Mouse (Mus musculus) heart, adult 2 months (tissue): ENCODE measurements around the gene Mak. TPM values are rescaled to one million over a fixed set of nuclear protein-coding genes. Genes with fewer than 3 reads are reported as not detected.

Experiments
- DNase-seq, 2 experiments: peaks; one replicate each; pipeline ENCODE4 v3.0.0; 2021
- H3K27ac ChIP-seq: fragments of 200-600 bp; 2 replicates; pipeline ENCODE4 v1.8.1; 2022
- H3K27me3 ChIP-seq: fragments of 200-500 bp; 2 replicates; pipeline ENCODE4 v1.6.1; 2012; ENCODE audit warnings: mild to moderate bottlenecking, low read length, inconsistent platforms, mixed read lengths; ENCODE audit not compliant: control insufficient read depth, insufficient read depth
- H3K36me3 ChIP-seq: fragments of 200-500 bp; 2 replicates; pipeline ENCODE4 v1.6.1; 2012; ENCODE audit warnings: low read length, inconsistent platforms; ENCODE audit not compliant: control insufficient read depth, insufficient read depth
- H3K4me1 ChIP-seq: fragments of 200-500 bp; 2 replicates; pipeline ENCODE4 v1.6.1; 2011; ENCODE audit warnings: low read length; ENCODE audit not compliant: control insufficient read depth, insufficient read depth
- H3K4me3 ChIP-seq: fragments of 200-600 bp; 2 replicates; pipeline ENCODE4 v1.8.1; 2022
- H3K79me2 ChIP-seq: fragments of 200-500 bp; replicated peaks from 2 replicates; pipeline ENCODE4 v1.6.1; 2012; ENCODE audit warnings: mild to moderate bottlenecking, inconsistent platforms, low read length, moderate library complexity, mixed read lengths; ENCODE audit not compliant: control insufficient read depth, insufficient read depth
- H3K9ac ChIP-seq: fragments of 200-500 bp; 2 replicates; pipeline ENCODE4 v1.6.1; 2012; ENCODE audit warnings: low read depth, mild to moderate bottlenecking, control low read depth, inconsistent platforms, low read length, mixed read lengths
- CTCF ChIP-seq: fragments of 200-600 bp; IDR thresholded peaks from 2 replicates; pipeline ENCODE4 v1.8.1; 2022; ENCODE audit warnings: antibody characterized with exemption, mild to moderate bottlenecking, moderate library complexity
- EP300 ChIP-seq: fragments of 200-500 bp; IDR thresholded peaks from 2 replicates; pipeline ENCODE4 v1.6.1; 2011; ENCODE audit warnings: low read depth, low read length, control low read depth; ENCODE audit not compliant: insufficient read depth
- POLR2A ChIP-seq: fragments of 200-500 bp; IDR thresholded peaks from 2 replicates; pipeline ENCODE4 v1.6.1; 2011; ENCODE audit warnings: mild to moderate bottlenecking, low read depth, low read length, control low read depth; ENCODE audit not compliant: insufficient read depth
- WGBS: fragments of 180-500 bp; shearing (Covaris S2); methylation state at CpG from one replicate; pipeline ENCODE4 v1.1.7; 2018; 5-methylcytosine and 5-hydroxymethylcytosine counted together
- intact Hi-C: fragments of 180-260 bp; cut with DNase I; formaldehyde crosslinking; loops from one replicate; pipeline ENCODE4 v1.15.1; 2025
- polyA plus RNA-seq: library from polyadenylated mRNA; depleted of rRNA; stranded (reverse); fragments of >200 nt; gene quantifications from 2 replicates; pipeline ENCODE4 v1.2.3, GENCODE M21; 2012
- total RNA-seq, 2 experiments: library from RNA; stranded (reverse); gene quantifications; 2 replicates each; pipeline ENCODE4 v1.2.3; 2021

Mak gene
- total and polyA plus RNA-seq, 3 experiments = 0.25 TPM; not detected in 2

GRCm38 (mm10) chr13:41015829-41016634 lies 63.5 kb downstream of the Mak start, which contains the start of gene Tmem14c:
TSS of gene Tmem14c (plus strand) at chr13:41016292.
- Histone ChIP-seq H3K4me1 (peaks cover 5% of the 10 kb centered on the region), H3K79me2 (no peaks in the 10 kb centered on the region), H3K36me3 (peaks cover 4% of the 10 kb centered on the region; the same call in 1 of the 2 replicates), H3K27me3 (no peaks in the 10 kb centered on the region), H3K4me3 (peak within 1 kb of the TSS; percentile 64), H3K9ac (peak within 1 kb of the TSS; percentile 87), H3K27ac (peak within 1 kb of the TSS; percentile 96)
- DNase-seq = peak; percentile 95 to 96
- intact Hi-C loops = loop anchor here (1.0 kb wide), 2 partner anchors 15 to 233 kb away; partner anchors contain the start of genes Pak1ip1 and Smim13
- WGBS = under 1% methylated on average over 43 of the region's 43 CpGs
- peak; percentile 97 for TF ChIP-seq POLR2A
- TF ChIP-seq CTCF = no peak

- Histone ChIP-seq H3K36me3 (peaks cover 6% of the 10 kb centered on the region), H3K79me2 (no peaks in the 10 kb centered on the region), H3K4me1 (no peaks in the 10 kb centered on the region), H3K4me3 (no peak overlapping the region), H3K27me3 (no peaks in the 10 kb centered on the region), H3K27ac (no peak overlapping the region), H3K9ac (no peak overlapping the region)
- intact Hi-C loops = no loop called here
- 73% methylated on average over 8 of the region's 8 CpGs for WGBS
- no peak for DNase-seq
- TF ChIP-seq POLR2A = no peak
These were observed 70.6 kb downstream of the Mak start for GRCm38 (mm10) chr13:41008946-41009345.

- Histone ChIP-seq H3K27ac (no peak overlapping the region), H3K9ac (no peak overlapping the region), H3K4me1 (no peaks in the 10 kb centered on the region; the same call in 1 of the 2 replicates), H3K27me3 (no peaks in the 10 kb centered on the region), H3K36me3 (peaks cover 6% of the 10 kb centered on the region), H3K4me3 (no peak overlapping the region), H3K79me2 (no peaks in the 10 kb centered on the region)
- DNase-seq = no peak
- intact Hi-C loops = no loop called here
- TF ChIP-seq POLR2A (no peak), CTCF (no peak), EP300 (no peak)
- 93% methylated on average over 10 of the region's 10 CpGs for WGBS
These were observed 71.2 kb downstream of the Mak start for GRCm38 (mm10) chr13:41008271-41008670.

GRCm38 (mm10) chr13:41006244-41006643 lies 73.3 kb downstream of the Mak start:
- Histone ChIP-seq H3K4me1 (peaks cover 3% of the 10 kb centered on the region), H3K36me3 (peaks cover 2% of the 10 kb centered on the region; the same call in 1 of the 2 replicates), H3K79me2 (0 out of 2 replicates have a peak, but pooled peaks cover 1% of the 10 kb centered on the region), H3K27ac (no peak overlapping the region), H3K9ac (no peak overlapping the region), H3K4me3 (no peak overlapping the region), H3K27me3 (no peaks in the 10 kb centered on the region)
- no peak for DNase-seq
- intact Hi-C loops = no loop called here
- TF ChIP-seq CTCF = no peak
- TF ChIP-seq POLR2A = no peak
- no peak for TF ChIP-seq EP300
- 95% methylated on average over 4 of the region's 4 CpGs for WGBS

DNA sequence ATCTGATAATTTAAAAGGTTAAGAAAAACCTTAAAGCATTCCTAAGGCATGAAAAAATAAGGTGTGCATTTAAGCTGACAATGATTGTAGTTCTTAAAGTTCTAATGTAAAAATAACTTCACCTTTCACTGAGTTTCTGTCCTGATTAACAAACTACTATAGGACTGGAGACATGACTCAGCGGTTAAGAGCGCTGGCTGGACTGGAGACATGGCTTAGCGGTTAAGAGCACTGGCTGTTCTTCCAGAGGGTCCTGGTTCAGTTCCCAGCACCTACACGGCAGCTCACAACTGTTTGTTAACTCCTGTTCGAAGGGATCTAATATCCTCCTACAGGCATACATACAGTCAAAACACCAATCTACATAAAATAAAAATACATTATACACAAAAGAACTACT lies 77.5 kb downstream of the Mak start:
- H3K9ac ChIP-seq = no peak overlapping the region
- intact Hi-C loops = no loop called here
- no peak overlapping the region; the same call in 1 of the 2 replicates for H3K27ac ChIP-seq
- peak overlapping the region; percentile 92 for H3K4me3 ChIP-seq
- WGBS = 70% methylated on average over 5 of the region's 5 CpGs
- H3K4me1 ChIP-seq = peaks cover 4% of the 10 kb centered on the region
- TF ChIP-seq CTCF (no peak), EP300 (no peak), POLR2A (no peak)
- H3K36me3 ChIP-seq = no peaks in the 10 kb centered on the region
- 0 out of 2 replicates have a peak, but pooled peaks cover 1% of the 10 kb centered on the region for H3K79me2 ChIP-seq
- no peak for DNase-seq
- no peaks in the 10 kb centered on the region for H3K27me3 ChIP-seq

DNA sequence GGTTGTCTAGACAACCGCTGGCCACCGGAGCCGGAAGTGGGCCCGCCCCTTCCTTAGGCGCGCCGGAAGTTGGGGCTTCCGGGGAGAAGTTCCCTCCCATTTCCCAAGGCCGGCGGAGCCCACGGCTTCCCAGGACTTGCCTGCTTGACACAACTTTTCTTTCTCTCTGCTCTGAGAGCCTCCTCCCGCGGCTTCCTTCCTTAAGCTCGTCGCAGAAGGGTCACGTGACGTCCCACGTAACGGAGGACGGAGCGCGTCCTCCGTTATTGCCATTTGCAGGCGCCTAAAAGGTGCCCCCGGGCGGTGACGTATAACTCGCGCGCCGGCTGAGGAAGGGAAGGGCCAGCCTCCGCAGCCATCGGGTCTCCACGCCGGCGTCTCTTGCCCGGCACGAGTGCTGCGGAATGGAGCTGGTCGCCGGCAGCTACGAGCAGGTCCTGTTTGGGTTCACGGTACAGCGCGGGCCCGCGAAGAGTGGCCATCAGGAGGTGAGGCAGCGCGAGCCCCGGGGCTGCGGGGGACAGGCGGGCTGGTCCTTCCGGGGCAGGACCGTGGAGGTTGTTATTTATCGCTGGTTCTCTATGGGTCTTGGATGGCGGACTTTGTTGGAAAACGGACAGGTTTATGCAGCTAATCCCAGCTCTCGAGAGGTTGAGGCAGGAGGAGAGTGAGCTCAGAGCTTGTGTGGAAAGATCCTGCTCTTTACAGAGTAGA lies 78.4 kb downstream of the Mak start, which contains the start of gene Pak1ip1:
Gene Pak1ip1, plus strand, starts transcription at position 98 of the 714 bp plus-strand sequence.
- H3K9ac ChIP-seq = peak within 1 kb of the TSS; percentile 90
- no peaks in the 10 kb centered on the region for H3K36me3 ChIP-seq
- DNase-seq = peak; percentile 95 to 96
- H3K4me1 ChIP-seq = peaks cover 4% of the 10 kb centered on the region
- H3K27ac ChIP-seq = peak within 1 kb of the TSS; percentile 99
- intact Hi-C loops = loop anchor here (1.0 kb wide), 1 partner anchor 15 kb away; the partner anchor contains the start of gene Tmem14c
- no peaks in the 10 kb centered on the region for H3K27me3 ChIP-seq
- TF ChIP-seq CTCF (no peak), POLR2A (peak; percentile 67; the same call in 1 of the 2 replicates), EP300 (peak; percentile 55; the same call in 1 of the 2 replicates)
- under 1% methylated on average over 58 of the region's 58 CpGs for WGBS
- H3K79me2 ChIP-seq = 0 out of 2 replicates have a peak, but pooled peaks cover 1% of the 10 kb centered on the region
- H3K4me3 ChIP-seq = peak within 1 kb of the TSS; percentile 92
